Mouse (Mus musculus) ES-Bruce4 (cell line): ENCODE measurements around the gene Aloxe3. TPM values are rescaled to one million over a fixed set of nuclear protein-coding genes. Genes with fewer than 3 reads are reported as not detected.

Source experiments
- H3K27ac ChIP-seq: 2 replicates; pipeline ENCODE4 v1.5.1; 2012; ENCODE audit warnings: low read length, inconsistent platforms; ENCODE audit not compliant: insufficient read depth
- H3K27me3 ChIP-seq: 2 replicates; pipeline ENCODE4 v1.6.1; 2012; ENCODE audit warnings: mild to moderate bottlenecking, low read length, inconsistent platforms; ENCODE audit not compliant: control insufficient read depth, poor library complexity, insufficient read depth, severe bottlenecking
- H3K36me3 ChIP-seq: 2 replicates; pipeline ENCODE4 v1.6.1; 2012; ENCODE audit warnings: inconsistent platforms, mild to moderate bottlenecking, low read length, moderate library complexity; ENCODE audit not compliant: control insufficient read depth, poor library complexity, insufficient read depth, severe bottlenecking
- H3K4me1 ChIP-seq: one replicate; pipeline ENCODE4 v1.8.1; 2011; ENCODE audit warnings: low read length; ENCODE audit not compliant: control insufficient read depth, insufficient read depth
- H3K4me3 ChIP-seq: 2 replicates; pipeline ENCODE4 v1.5.1; 2011; ENCODE audit warnings: low read depth, mild to moderate bottlenecking, low read length
- H3K9ac ChIP-seq: 2 replicates; pipeline ENCODE4 v1.6.1; 2012; ENCODE audit warnings: low read depth, mild to moderate bottlenecking, inconsistent platforms; ENCODE audit not compliant: poor library complexity, severe bottlenecking
- H3K9me3 ChIP-seq: replicated peaks from 2 replicates; pipeline ENCODE4 v1.6.1; 2012; ENCODE audit warnings: mild to moderate bottlenecking, low read length, inconsistent platforms; ENCODE audit not compliant: control insufficient read depth, poor library complexity, insufficient read depth, severe bottlenecking
- CTCF ChIP-seq: IDR thresholded peaks from one replicate; pipeline ENCODE4 v1.8.1; 2011; ENCODE audit warnings: low read depth, low read length
- EP300 ChIP-seq: IDR thresholded peaks from 2 replicates; pipeline ENCODE4 v1.6.1; 2011; ENCODE audit warnings: low read depth, low read length; ENCODE audit not compliant: insufficient read depth
- POLR2A ChIP-seq: IDR thresholded peaks from one replicate; pipeline ENCODE4 v1.8.1; 2011; ENCODE audit warnings: low read length; ENCODE audit not compliant: insufficient read depth
- polyA plus RNA-seq: library from polyadenylated mRNA; stranded (reverse); fragments of >200 nt; gene quantifications from 2 replicates; pipeline ENCODE4 v1.2.4, GENCODE M21; 2011; ENCODE audit warnings: low read depth; ENCODE audit not compliant: missing spikeins, insufficient read depth, insufficient read length

Aloxe3 gene
- polyA plus RNA-seq, 1 experiment: 2.0 TPM

DNA sequence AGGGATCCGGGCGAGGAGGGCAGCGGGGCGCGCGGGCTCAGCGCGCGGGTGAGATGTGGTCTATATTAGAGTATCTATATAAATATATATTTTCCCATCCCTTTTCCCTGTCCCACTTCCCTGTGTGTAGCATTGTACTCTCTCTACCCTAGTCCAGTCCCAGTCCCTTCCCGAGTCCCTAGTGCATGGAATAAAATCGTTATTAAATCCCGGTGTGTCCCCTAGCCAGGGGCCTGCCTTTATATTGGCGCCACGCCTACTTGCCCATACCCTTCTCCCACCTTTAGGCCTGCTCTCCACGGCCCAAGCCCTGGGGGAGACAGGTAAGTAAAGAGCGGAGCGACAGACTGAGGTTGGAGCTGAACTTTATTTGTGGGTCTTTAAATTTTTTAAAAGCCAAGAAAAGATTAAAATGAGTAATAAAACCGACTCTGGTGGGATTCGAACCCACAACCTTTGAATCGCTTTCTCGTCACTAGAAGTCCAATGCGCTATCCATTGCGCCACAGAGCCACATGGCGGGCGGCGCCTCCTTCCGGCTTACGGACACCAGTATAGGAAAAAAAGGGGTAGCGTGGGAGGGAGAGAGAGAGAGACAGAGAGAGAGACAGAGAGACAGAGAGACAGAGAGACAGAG is 2.5 kb upstream of the Aloxe3 start:
- TF ChIP-seq EP300 (0 out of 2 replicates have a peak, but pooled peaks have one; percentile 23), POLR2A (no peak), CTCF (peak; percentile 30)
- H3K4me1 ChIP-seq: peaks cover 2% of the 10 kb centered on the region
- peak overlapping the region; percentile 73 for H3K9ac ChIP-seq
- H3K36me3 ChIP-seq: no peaks in the 10 kb centered on the region
- peaks cover 17% of the 10 kb centered on the region for H3K27me3 ChIP-seq
- no peaks in the 10 kb centered on the region for H3K9me3 ChIP-seq
- H3K4me3 ChIP-seq: peak overlapping the region; percentile 89
- no peak overlapping the region for H3K27ac ChIP-seq

DNA sequence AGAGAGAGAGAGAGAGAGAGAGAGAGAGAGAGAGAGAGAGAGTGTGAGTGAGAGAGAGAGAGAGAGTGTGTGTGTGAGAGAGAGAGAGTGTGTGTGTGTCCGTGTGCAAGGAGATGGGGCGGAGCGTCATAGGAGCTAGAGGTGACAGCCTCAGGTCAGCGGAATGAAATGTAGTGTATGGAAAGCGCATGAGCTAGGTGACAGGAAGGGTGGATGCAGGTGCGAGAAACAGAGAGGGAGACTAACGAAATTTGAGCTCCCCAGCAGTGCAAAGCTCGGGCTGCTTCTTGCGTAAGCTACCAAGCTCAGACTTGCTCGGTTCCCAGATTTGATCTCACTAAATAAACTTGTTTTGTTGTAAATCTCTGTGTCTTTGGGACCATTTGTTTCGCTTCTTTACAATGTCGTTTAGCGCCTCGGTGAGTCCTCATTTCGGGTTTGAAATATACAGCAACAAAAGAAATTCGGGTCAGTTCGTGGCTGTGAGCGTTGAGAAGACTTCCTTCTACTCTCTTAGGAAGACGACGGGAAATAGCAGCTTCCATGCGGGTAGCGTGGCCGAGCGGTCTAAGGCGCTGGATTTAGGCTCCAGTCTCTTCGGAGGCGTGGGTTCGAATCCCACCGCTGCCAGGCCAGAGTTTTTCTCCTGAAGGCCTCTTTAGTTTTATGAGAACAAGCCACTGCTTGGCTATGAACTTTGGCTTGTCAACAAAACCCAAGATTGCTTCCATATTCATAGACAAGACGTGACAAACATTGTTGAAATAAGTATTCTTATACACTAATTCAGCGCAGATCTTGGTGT is 1.8 kb upstream of the Aloxe3 start:
- Histone ChIP-seq H3K9me3 (no peaks in the 10 kb centered on the region), H3K4me3 (peak overlapping the region; percentile 89), H3K27me3 (peaks cover 17% of the 10 kb centered on the region), H3K4me1 (peaks cover 2% of the 10 kb centered on the region), H3K36me3 (no peaks in the 10 kb centered on the region), H3K27ac (peak overlapping the region; percentile 35; the same call in 1 of the 2 replicates), H3K9ac (peak overlapping the region; percentile 52)
- TF ChIP-seq POLR2A (no peak), EP300 (0 out of 2 replicates have a peak, but pooled peaks have one; percentile 16)

DNA sequence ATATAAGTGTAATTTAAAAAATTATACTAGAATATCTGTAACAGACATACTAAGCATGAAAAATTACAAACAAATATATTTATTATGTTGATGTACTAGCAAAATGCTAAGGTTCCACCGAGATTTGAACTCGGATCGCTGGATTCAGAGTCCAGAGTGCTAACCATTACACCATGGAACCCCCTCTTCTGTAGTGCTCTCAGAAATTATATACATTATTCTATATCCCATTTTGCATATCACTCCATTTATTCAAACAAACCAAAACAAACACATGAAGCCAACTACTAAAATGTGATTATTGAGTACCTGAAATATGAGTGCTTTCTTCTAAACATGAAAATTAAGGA is 1.2 kb upstream of the Aloxe3 start:
- Histone ChIP-seq H3K9ac (no peak overlapping the region), H3K4me1 (peaks cover 2% of the 10 kb centered on the region), H3K4me3 (no peak overlapping the region), H3K27me3 (peaks cover 17% of the 10 kb centered on the region), H3K27ac (no peak overlapping the region), H3K9me3 (no peaks in the 10 kb centered on the region), H3K36me3 (no peaks in the 10 kb centered on the region)
- TF ChIP-seq POLR2A: no peak
- no peak for TF ChIP-seq EP300
- no peak for TF ChIP-seq CTCF

DNA sequence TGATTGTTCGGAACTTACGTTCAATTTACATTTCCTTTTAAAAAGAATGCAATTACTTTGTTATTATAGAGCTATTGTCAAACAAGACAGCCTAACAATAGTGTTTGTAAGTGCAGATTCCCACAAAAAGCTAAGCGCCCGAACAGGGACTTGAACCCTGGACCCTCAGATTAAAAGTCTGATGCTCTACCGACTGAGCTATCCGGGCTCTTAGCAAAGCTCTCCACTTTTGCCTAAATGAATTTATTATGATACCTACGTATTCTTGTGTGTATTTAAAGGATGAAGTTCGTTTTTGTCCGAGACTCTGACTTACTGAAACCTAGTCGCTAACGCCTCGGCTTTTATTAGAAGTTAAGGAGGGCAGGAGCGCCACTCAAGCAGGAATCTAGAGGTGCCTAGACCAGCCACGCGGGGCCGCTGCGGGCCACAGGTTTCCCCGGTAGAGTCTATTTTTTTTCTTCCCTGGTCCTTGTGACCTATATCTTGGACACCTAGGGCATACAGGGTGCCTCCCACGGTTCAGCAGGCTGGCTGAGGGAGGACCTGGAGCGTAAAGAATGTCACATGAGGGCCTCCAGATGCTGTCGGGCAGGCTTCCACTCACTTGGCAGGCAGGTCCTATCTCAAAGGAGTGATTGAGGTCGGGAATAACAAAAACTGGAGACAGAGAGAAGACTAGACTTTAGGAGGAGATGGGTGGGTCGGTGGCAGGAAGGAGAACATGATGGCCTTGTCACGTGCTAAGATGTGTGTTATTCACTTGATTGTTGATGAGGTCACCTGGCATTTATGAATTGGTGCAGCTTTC is 450 bp upstream of the Aloxe3 start:
- H3K4me1 ChIP-seq: peaks cover 2% of the 10 kb centered on the region
- no peak for TF ChIP-seq EP300
- TF ChIP-seq POLR2A: no peak
- peak; percentile 39 for TF ChIP-seq CTCF
- peak overlapping the region; percentile 34 for H3K9ac ChIP-seq
- peak overlapping the region; percentile 90 for H3K4me3 ChIP-seq
- H3K27ac ChIP-seq: 0 out of 2 replicates have a peak overlapping the region, but pooled peaks have one; percentile 14
- H3K36me3 ChIP-seq: no peaks in the 10 kb centered on the region
- no peaks in the 10 kb centered on the region for H3K9me3 ChIP-seq
- H3K27me3 ChIP-seq: peaks cover 12% of the 10 kb centered on the region

DNA sequence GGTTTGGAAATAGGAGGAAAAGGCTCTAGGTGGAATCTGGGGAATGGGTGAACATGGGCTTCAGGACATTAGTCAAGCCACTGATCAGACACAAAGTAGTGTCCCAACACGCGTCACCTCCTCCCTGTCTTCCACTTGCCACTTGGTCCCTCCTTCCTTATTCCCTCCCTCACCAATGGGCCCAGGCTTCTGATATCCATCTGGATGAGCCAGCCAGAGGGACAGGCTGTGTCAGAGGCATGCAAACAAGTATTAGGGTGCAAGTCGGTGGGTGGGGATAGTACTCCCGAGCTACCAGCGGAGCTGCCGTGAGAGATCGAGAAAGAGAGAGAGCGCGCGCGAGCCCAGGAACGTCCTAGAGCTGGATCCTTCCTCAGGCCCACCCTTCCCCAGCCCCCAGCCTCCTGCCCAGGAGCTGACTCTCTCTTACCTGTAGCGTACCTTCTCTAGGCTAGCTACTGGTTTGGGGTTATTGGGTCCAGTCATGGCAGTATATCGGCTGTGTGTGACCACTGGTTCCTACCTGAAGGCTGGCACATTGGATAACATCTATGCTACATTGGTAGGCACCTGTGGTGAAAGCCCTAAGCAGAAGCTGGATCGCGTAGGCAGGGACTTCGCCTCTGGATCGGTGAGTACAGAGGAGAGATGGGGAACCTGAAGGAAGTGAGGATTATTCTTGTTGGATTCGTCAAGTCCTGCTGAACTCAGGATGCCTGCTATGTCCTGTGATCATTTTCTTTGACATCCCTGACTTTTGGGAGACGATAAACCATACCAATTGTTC is 416 bp downstream of the Aloxe3 start:
- Histone ChIP-seq H3K4me1 (peaks cover 2% of the 10 kb centered on the region), H3K36me3 (no peaks in the 10 kb centered on the region), H3K9me3 (no peaks in the 10 kb centered on the region), H3K9ac (peak overlapping the region; percentile 34), H3K27me3 (peaks cover 4% of the 10 kb centered on the region), H3K27ac (no peak overlapping the region), H3K4me3 (peak overlapping the region; percentile 90)
- TF ChIP-seq EP300 (no peak), CTCF (no peak)
